Mouse (Mus musculus): Measurements from ENCODE around the gene Rnaseh2b. TPM values are rescaled to one million over a fixed set of nuclear protein-coding genes. Genes with fewer than 3 reads are reported as not detected.

Rnaseh2b gene
- polyA plus RNA-seq, 1 experiment from 2014 or later = 60.0 TPM

DNA sequence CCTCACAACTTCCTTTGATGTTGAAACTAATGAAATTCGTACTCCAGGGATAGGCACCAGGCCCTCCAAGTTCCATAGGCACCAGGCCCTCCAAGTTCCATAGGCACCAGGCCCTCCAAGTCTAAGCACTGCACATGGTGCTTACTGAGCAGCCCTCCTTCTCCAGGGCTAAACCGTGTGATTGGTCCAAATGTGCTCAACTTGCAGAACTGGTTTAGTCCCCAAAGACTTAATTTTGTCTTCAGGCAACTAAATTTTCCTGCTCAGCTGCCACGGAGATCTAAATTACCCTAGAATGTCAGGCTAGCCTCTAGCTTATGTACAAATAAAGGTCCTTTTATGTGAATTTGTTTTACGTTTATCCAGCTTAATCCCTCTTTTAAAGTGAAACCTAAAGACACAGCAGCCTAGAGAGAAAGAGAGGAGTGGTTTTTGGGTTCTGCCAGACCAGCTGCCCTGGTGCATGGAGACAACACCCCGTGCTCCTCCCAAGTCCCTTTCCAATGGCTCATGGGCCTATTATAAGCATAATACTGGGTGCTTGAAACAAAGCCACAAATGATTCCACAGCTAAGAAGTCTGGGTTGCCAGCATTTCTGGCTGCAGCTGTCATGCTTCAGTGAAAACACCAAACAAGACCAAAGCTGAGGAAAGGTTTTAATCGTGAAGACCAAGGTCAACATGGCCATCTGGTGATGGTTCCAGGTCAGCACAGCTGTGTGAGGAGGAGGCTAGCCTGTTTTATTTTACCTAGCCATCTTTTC lies 30.4 kb downstream of the Rnaseh2b start:
- H3K36me3 ChIP-seq = no peaks in the 10 kb centered on the region
- H3K4me2 ChIP-seq = no peak overlapping the region
- no peaks in the 10 kb centered on the region for H3K27me3 ChIP-seq
- H3K4me1 ChIP-seq = peaks cover 12% of the 10 kb centered on the region
- H3K27ac ChIP-seq = peak overlapping the region; percentile 28; the same call in 1 of the 2 replicates
- no peak overlapping the region for H3K4me3 ChIP-seq
- WGBS = 24% methylated on average over 6 of the region's 6 CpGs
- no peak overlapping the region; the same call in 1 of the 2 replicates for H3K9ac ChIP-seq
- ATAC-seq (ENCODE audit: insufficient number of reproducible peaks, insufficient read depth, low FRiP score, low TSS enrichment, low read depth) = 0 out of 2 replicates have a peak, but pooled peaks have one; percentile 56
- no peaks in the 10 kb centered on the region for H3K9me3 ChIP-seq

DNA sequence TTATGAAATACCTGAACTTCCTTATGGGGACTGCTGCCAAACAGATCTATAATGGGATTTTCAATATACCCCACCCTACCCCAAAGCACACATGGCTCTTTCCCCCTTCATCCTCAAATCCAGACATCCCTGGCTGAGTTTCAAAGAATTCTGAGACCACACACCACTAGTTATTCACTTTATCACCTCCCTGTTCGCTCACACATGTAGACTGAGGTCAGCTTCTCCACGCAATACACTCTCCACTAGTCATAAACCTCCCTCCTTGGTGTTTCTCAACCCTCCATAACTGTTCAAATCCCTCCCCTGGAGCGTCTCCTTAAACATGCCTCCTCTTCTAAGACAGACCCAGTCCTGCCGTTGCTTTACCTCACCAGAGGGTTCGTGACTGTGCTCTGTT lies 31.1 kb downstream of the Rnaseh2b start:
- H3K9ac ChIP-seq = no peak overlapping the region
- no peak for ATAC-seq (ENCODE audit: insufficient number of reproducible peaks, insufficient read depth, low FRiP score, low TSS enrichment, low read depth)
- no peak overlapping the region for H3K4me3 ChIP-seq
- H3K36me3 ChIP-seq = no peaks in the 10 kb centered on the region
- no peaks in the 10 kb centered on the region for H3K27me3 ChIP-seq
- H3K27ac ChIP-seq = no peak overlapping the region
- H3K4me2 ChIP-seq = no peak overlapping the region
- peaks cover 12% of the 10 kb centered on the region for H3K4me1 ChIP-seq
- H3K9me3 ChIP-seq = no peaks in the 10 kb centered on the region
- 84% methylated on average over 5 of the region's 5 CpGs for WGBS

DNA sequence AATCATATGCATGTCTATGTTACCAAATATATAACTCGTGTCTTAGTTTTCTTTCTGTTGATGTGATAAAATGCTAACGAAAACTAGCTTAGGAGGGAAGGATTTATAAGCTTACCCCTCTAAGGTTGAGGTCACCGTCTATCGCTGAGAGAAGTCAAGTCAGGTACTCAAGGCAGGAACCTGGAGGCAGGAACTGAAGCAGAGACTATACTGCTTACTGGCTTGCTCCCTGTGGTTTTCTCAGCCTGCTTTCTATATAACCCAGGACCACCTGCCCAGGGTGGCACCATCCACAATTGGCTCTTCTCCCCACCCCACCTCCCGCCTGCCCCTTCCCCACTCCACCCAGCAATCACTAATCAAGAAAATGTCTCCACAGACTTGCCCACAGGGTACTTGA lies 32.6 kb downstream of the Rnaseh2b start:
- WGBS = 87% methylated on average over 5 of the region's 5 CpGs
- Histone ChIP-seq H3K4me2 (no peak overlapping the region), H3K9ac (no peak overlapping the region), H3K9me3 (no peaks in the 10 kb centered on the region), H3K4me3 (no peak overlapping the region), H3K27me3 (no peaks in the 10 kb centered on the region), H3K4me1 (peaks cover 12% of the 10 kb centered on the region), H3K27ac (no peak overlapping the region), H3K36me3 (no peaks in the 10 kb centered on the region)
- no peak for ATAC-seq (ENCODE audit: insufficient number of reproducible peaks, insufficient read depth, low FRiP score, low TSS enrichment, low read depth)

DNA sequence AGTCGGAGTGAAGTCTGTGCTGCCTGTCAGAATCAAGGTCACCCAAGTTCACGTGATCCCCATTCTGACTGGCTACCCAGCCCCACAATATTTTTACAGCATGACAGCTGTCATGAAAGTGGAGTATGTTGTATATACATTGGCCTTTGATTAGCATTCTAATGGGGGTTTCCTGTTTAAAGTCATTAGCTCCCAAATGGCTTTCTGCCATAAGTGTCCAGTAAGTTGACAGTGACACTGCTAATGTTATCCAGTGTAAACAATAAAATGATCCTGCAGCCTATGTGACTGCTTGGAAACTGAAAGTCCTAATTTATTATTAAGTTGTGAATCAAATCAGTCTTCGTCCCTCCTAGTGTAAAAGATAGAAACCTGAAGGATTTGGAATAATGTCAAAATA lies 33.6 kb downstream of the Rnaseh2b start:
- no peak overlapping the region for H3K4me3 ChIP-seq
- H3K9ac ChIP-seq = no peak overlapping the region
- no peak overlapping the region for H3K4me2 ChIP-seq
- no peaks in the 10 kb centered on the region for H3K36me3 ChIP-seq
- no peaks in the 10 kb centered on the region for H3K27me3 ChIP-seq
- no peak overlapping the region for H3K27ac ChIP-seq
- ATAC-seq (ENCODE audit: insufficient number of reproducible peaks, insufficient read depth, low FRiP score, low TSS enrichment, low read depth) = no peak
- 76% methylated on average over 3 of the region's 3 CpGs for WGBS
- H3K9me3 ChIP-seq = no peaks in the 10 kb centered on the region
- H3K4me1 ChIP-seq = peaks cover 12% of the 10 kb centered on the region

DNA sequence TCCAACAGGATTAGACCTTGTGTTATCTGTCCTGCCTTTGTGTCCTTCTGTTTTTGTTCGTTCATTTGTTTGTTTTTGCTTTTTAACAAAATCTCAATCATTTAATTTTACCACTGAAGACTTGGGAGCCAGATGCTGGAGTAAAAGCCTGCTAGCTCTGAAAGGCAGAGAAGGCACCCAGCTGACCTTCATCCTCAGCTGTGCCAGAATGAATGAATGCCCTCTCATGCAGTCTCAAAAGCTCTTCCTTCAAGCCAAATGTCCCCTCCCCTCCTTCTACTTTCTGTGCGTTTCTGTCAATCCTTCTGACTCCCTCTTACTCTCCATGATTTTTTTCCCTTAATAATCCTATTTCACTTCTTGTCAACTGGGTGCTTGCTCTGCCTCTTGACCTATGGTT lies 34.8 kb downstream of the Rnaseh2b start:
- H3K4me1 ChIP-seq = peaks cover 17% of the 10 kb centered on the region
- no peaks in the 10 kb centered on the region for H3K36me3 ChIP-seq
- no peaks in the 10 kb centered on the region for H3K27me3 ChIP-seq
- no peak overlapping the region for H3K4me3 ChIP-seq
- no peak overlapping the region for H3K27ac ChIP-seq
- no peaks in the 10 kb centered on the region for H3K9me3 ChIP-seq
- no peak overlapping the region for H3K9ac ChIP-seq
- ATAC-seq (ENCODE audit: insufficient number of reproducible peaks, insufficient read depth, low FRiP score, low TSS enrichment, low read depth) = no peak
- WGBS = 34% methylated on average over 2 of the region's 2 CpGs
- no peak overlapping the region for H3K4me2 ChIP-seq

DNA sequence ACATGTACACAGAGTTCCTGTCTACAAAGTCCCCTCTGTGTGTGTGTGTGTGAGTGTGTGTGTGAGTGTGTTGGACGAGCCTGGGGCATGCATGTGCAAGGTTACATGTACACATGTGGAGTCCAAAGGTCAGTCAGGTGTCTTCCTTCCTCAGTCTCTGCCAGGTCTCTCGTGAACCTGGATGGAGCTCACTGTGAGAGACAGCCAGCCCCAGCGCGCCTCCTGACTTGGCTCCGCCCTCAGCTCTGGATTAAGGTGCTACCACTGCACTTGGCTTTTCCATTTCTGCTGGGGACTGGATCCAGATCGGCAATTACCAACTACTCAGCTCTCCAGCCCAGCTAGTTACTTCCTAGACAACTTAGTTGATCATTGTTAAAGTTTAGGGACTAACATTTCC lies 36.2 kb downstream of the Rnaseh2b start:
- WGBS = 45% methylated on average over 6 of the region's 6 CpGs
- H3K4me3 ChIP-seq = no peak overlapping the region
- H3K27me3 ChIP-seq = no peaks in the 10 kb centered on the region
- no peak for ATAC-seq (ENCODE audit: insufficient number of reproducible peaks, insufficient read depth, low FRiP score, low TSS enrichment, low read depth)
- H3K36me3 ChIP-seq = no peaks in the 10 kb centered on the region
- no peak overlapping the region for H3K9ac ChIP-seq
- H3K4me2 ChIP-seq = no peak overlapping the region
- no peak overlapping the region for H3K27ac ChIP-seq
- no peaks in the 10 kb centered on the region for H3K9me3 ChIP-seq
- peaks cover 19% of the 10 kb centered on the region for H3K4me1 ChIP-seq

DNA sequence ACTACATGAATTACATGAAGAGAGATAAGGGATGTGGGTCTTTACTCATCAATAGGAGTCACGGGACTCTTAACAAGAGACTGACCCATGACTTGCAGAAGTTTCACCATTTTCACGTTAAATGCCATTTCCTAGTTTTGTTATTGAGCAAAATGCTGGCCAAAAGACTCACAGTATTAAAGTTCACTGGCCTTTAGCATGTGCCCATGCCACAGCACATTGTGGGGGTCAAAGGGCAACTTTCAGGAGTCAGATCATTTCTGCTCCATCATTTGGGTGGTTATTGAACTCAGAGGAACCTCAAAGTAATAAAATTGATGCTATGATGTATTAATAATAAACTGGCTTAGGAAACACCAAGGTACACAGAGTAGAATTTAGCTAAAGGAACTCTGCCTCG lies 37.2 kb downstream of the Rnaseh2b start:
- no peak overlapping the region for H3K27ac ChIP-seq
- ATAC-seq (ENCODE audit: insufficient number of reproducible peaks, insufficient read depth, low FRiP score, low TSS enrichment, low read depth) = no peak
- H3K27me3 ChIP-seq = no peaks in the 10 kb centered on the region
- no peaks in the 10 kb centered on the region for H3K9me3 ChIP-seq
- H3K4me1 ChIP-seq = peaks cover 19% of the 10 kb centered on the region
- no peaks in the 10 kb centered on the region for H3K36me3 ChIP-seq
- H3K4me2 ChIP-seq = no peak overlapping the region
- no peak overlapping the region for H3K9ac ChIP-seq
- 75% methylated on average over 3 of the region's 3 CpGs for WGBS
- no peak overlapping the region for H3K4me3 ChIP-seq

DNA sequence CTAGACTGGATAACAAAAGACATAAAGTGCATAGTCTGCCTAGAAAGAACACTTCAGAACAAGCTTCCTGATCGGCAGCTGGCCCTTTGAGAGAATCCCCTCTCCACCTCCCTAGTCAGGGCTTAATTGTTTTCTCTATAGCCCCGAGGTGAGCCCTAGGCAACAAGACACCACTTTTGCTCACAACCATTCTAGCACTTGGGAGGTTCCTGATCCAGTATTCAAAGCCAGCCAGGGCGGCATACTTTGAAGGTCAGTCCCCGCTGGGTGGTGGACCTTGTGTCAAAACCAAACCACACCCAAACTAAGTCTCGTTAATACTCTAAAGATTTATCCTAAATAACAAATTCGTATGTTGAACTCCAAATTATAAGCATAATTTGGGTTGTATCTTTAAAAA lies 39.1 kb downstream of the Rnaseh2b start:
- Histone ChIP-seq H3K27ac (0 out of 2 replicates have a peak overlapping the region, but pooled peaks have one; percentile 83), H3K27me3 (no peaks in the 10 kb centered on the region), H3K9ac (peak overlapping the region; percentile 83), H3K4me1 (peaks cover 19% of the 10 kb centered on the region), H3K4me2 (peak overlapping the region; percentile 85), H3K36me3 (no peaks in the 10 kb centered on the region), H3K9me3 (no peaks in the 10 kb centered on the region), H3K4me3 (peak overlapping the region; percentile 71)
- 17% methylated on average over 6 of the region's 6 CpGs for WGBS
- ATAC-seq (ENCODE audit: insufficient number of reproducible peaks, insufficient read depth, low FRiP score, low TSS enrichment, low read depth) = no peak

DNA sequence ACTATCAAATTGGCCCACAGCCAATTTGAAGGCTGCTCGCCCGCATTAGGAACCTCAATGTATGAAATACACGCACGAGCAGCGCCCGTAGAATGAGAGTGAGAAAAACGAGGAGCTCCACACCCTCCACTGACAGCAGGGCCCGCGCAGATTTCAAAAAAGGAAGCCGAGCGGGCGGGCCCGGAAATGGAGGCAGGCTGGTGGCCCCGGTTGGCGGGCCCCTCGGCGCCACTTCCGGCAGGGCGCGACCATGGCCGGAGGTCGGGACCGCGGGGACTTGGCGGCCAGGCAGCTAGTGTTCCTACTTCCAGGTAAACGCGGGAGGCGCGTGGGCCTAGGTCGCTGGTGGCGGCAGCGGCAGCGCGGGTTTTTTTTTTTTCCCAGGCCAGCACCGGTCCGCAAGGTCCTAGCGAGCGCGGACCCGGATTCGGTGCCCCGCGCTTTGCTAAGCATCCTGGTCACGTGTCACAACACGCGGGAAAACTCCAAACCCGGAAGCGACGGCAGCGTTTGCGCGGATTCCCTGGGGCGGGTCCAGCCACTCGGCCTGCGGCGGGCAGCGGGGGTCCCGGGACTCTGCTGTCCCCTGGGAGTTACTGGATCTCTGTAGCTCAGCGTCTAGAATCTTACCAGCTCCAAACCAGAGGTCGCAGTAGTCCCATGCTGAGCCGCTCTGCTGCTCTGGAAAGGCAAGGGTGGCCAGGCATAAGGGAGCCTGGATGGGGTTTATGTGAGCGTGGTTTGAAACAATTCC lies 39.7 kb downstream of the Rnaseh2b start:
- Histone ChIP-seq H3K4me1 (peaks cover 16% of the 10 kb centered on the region), H3K27me3 (no peaks in the 10 kb centered on the region), H3K4me3 (peak overlapping the region; percentile 71), H3K9me3 (no peaks in the 10 kb centered on the region), H3K4me2 (peak overlapping the region; percentile 85), H3K27ac (peak overlapping the region; percentile 83), H3K9ac (peak overlapping the region; percentile 83), H3K36me3 (no peaks in the 10 kb centered on the region)
- WGBS = under 1% methylated on average over 62 of the region's 62 CpGs
- peak; percentile 60; the same call in 1 of the 2 replicates for ATAC-seq (ENCODE audit: insufficient number of reproducible peaks, insufficient read depth, low FRiP score, low TSS enrichment, low read depth)

DNA sequence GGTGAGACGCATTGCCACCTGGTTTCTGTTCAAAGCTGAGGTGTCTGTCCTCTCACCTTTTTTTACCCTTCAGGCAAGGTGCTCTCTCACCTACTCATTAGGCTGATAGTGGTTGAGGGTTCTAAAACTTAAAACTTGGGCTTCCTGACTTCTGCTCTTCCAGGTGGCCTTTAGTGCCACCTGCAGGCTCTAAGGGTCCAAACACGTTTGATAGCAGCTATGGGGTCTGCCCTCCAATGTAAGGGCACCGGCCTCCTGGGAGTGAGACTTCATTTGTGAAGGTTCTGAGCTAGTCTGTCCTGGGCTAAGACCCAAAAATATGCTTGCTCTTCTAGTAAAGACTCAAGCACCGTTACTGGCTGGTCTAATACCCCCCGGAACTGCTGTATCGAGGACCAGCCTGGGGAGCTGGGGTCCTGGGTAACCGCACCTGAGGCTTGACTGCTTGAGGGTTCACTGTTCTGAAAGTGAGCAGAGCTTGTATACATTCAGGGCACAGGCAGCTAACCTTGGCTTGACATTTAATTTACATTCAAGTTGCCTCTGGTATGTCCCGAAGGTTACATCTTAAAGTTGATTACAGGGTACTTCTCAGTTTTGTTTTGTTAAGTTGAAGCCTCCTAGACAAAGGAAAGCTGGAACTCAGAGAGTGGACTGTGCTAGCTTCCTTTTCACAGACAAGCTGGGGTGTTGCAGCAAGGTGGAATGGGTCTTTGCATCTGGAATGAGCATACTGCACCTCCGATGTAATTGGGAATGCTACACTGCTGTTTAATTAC lies 41.7 kb downstream of the Rnaseh2b start:
- Histone ChIP-seq H3K4me1 (peaks cover 16% of the 10 kb centered on the region), H3K4me3 (no peak overlapping the region), H3K27me3 (no peaks in the 10 kb centered on the region), H3K9ac (0 out of 2 replicates have a peak overlapping the region, but pooled peaks have one; percentile 16), H3K4me2 (no peak overlapping the region), H3K27ac (no peak overlapping the region), H3K36me3 (no peaks in the 10 kb centered on the region), H3K9me3 (no peaks in the 10 kb centered on the region)
- WGBS = 75% methylated on average over 9 of the region's 9 CpGs
- ATAC-seq (ENCODE audit: insufficient number of reproducible peaks, insufficient read depth, low FRiP score, low TSS enrichment, low read depth) = no peak

DNA sequence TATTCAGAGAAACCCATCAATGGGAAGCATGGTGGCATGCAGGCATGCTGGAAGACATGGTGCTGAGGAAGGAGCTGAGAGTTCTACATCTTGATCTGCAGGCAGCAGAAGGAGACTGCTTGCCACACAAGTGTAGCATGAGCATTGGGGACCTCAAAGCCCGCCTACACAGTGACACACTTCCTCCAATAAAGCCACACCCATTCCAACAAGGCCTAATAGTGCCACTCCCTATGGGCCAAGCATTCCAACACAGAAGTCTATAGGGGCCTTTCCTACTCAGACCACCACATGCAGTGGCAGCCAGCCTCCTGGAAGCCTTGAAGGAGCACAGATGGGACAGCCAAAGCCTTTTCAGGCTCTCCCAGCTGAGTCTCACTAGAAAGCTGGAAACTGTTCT lies 46.8 kb downstream of the Rnaseh2b start:
- no peak overlapping the region for H3K9ac ChIP-seq
- no peaks in the 10 kb centered on the region for H3K36me3 ChIP-seq
- WGBS = 90% methylated on average over 1 of the region's 1 CpGs
- H3K27ac ChIP-seq = no peak overlapping the region
- ATAC-seq (ENCODE audit: insufficient number of reproducible peaks, insufficient read depth, low FRiP score, low TSS enrichment, low read depth) = no peak
- H3K27me3 ChIP-seq = no peaks in the 10 kb centered on the region
- H3K4me2 ChIP-seq = no peak overlapping the region
- no peaks in the 10 kb centered on the region for H3K9me3 ChIP-seq
- H3K4me3 ChIP-seq = no peak overlapping the region
- peaks cover 21% of the 10 kb centered on the region for H3K4me1 ChIP-seq

Data from embryonic facial prominence, embryonic 13.5 days (tissue).